Mouse (Mus musculus) adrenal gland, adult 18-20 months (tissue): ENCODE data around the gene Hoxd11. TPM values are rescaled to one million over a fixed set of nuclear protein-coding genes. Genes with fewer than 3 reads are reported as not detected.

Source experiments
- DNase-seq, 2 experiments: peaks; one replicate each; pipeline ENCODE4 v3.0.0; 2021 to 2022; ENCODE audit warnings: low spot score in 2 of 2
- total RNA-seq, 2 experiments: library from RNA; stranded (reverse); gene quantifications; 1 replicate in 1 of 2; 2 replicates in 1 of 2; pipeline ENCODE4 v1.2.3; 2021

Hoxd11 gene
- total RNA-seq, 2 experiments from 2014 or later: not detected

- DNase-seq: no peak
Observed at GRCm38 (mm10) chr2:74663291-74663925, 15.9 kb upstream of the Hoxd11 start.

GRCm38 (mm10) chr2:74666411-74666810 lies 12.9 kb upstream of the Hoxd11 start:
- DNase-seq: no peak

GRCm38 (mm10) chr2:74667191-74667841 lies 12.0 kb upstream of the Hoxd11 start:
- no peak for DNase-seq

- DNase-seq: no peak
Observed at GRCm38 (mm10) chr2:74667842-74668357, 11.5 kb upstream of the Hoxd11 start, which contains the start of gene Hoxd13. Hoxd13 (plus strand) TSS chr2:74668310.

GRCm38 (mm10) chr2:74668370-74669229 lies 10.8 kb upstream of the Hoxd11 start:
- no peak for DNase-seq

GRCm38 (mm10) chr2:74669230-74669578 lies 10.2 kb upstream of the Hoxd11 start:
- no peak for DNase-seq

- no peak for DNase-seq
Observed at GRCm38 (mm10) chr2:74669650-74670235, 9.6 kb upstream of the Hoxd11 start.

- DNase-seq: no peak
Observed at GRCm38 (mm10) chr2:74670632-74671188, 8.6 kb upstream of the Hoxd11 start.

GRCm38 (mm10) chr2:74671847-74672246 lies 7.5 kb upstream of the Hoxd11 start:
- no peak for DNase-seq

GRCm38 (mm10) chr2:74672481-74673362 lies 6.6 kb upstream of the Hoxd11 start:
- no peak for DNase-seq

GRCm38 (mm10) chr2:74673835-74674425 lies 5.4 kb upstream of the Hoxd11 start:
- DNase-seq: no peak

- no peak for DNase-seq
Observed at GRCm38 (mm10) chr2:74674881-74675665, 4.3 kb upstream of the Hoxd11 start, which contains the start of gene Hoxd12. Hoxd12 (plus strand) TSS chr2:74675013.

GRCm38 (mm10) chr2:74675666-74676282 lies 3.6 kb upstream of the Hoxd11 start:
- DNase-seq: no peak

GRCm38 (mm10) chr2:74676376-74677052 lies 2.8 kb upstream of the Hoxd11 start:
- no peak for DNase-seq

- no peak for DNase-seq
Observed at GRCm38 (mm10) chr2:74677106-74677505, 2.3 kb upstream of the Hoxd11 start.

- no peak for DNase-seq
Observed at GRCm38 (mm10) chr2:74679596-74679971, 227 bp downstream of the Hoxd11 start.

GRCm38 (mm10) chr2:74679980-74680379 lies 623 bp downstream of the Hoxd11 start:
- no peak for DNase-seq
